Mouse (Mus musculus): ENCODE results near the gene Nck2. TPM values are rescaled to one million over a fixed set of nuclear protein-coding genes. Genes with fewer than 3 reads are reported as not detected.

The Nck2 gene
- polyA plus RNA-seq, 1 experiment from 2014 or later = 6.0 TPM

- no peak overlapping the region for H3K9ac ChIP-seq (replicated peaks)
- no peaks in the 10 kb centered on the region for H3K36me3 ChIP-seq (replicated peaks; ENCODE audit: insufficient read depth, low read length)
- no peak for TF ChIP-seq CTCF (IDR thresholded peaks at IDR 0.05; ENCODE audit: low read depth)
- TF ChIP-seq EP300 (IDR thresholded peaks at IDR 0.05; ENCODE audit: low read depth) = no peak
- no peak overlapping the region for H3K4me3 ChIP-seq (ENCODE audit: low read depth, low read length)
- 77% methylated on average over 3 of the region's 3 CpGs for WGBS (ENCODE audit: insufficient replicate concordance)
- DNase-seq (no peak), ATAC-seq (no peak)
- H3K27ac ChIP-seq (ENCODE audit: low read depth) = no peak overlapping the region
- peaks cover 14% of the 10 kb centered on the region for H3K4me1 ChIP-seq (ENCODE audit: insufficient read depth)
- H3K9me3 ChIP-seq (ENCODE audit: low read length) = no peaks in the 10 kb centered on the region
- H3K4me2 ChIP-seq (ENCODE audit: low read depth, low read length) = no peak overlapping the region
- H3K27me3 ChIP-seq (ENCODE audit: insufficient read depth, low read length) = no peaks in the 10 kb centered on the region
Measured at GRCm38 (mm10) chr1:43477954-43478353, 33.6 kb downstream of the Nck2 start.

DNA sequence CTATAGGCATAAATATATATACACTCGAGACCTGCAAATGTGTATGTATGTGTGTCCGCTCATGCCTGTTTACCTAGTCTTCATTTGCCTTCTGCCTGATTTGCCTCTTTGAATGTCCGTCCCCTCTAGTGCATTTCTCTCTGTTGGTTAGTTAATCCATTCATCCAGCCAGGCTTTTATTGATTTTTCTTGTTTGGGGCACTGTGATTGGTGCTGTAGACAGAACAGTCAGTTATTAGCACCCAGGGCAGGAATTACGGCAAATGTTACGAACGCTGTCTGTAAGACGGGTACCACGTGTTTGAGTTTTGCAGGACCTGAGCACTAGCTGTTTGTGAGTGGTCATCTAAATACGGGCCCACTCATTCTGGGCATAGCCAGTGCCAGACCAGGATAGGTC lies 40.8 kb downstream of the Nck2 start:
- H3K9ac ChIP-seq (replicated peaks) = no peak overlapping the region
- peaks cover 16% of the 10 kb centered on the region for H3K4me1 ChIP-seq (ENCODE audit: insufficient read depth)
- H3K4me2 ChIP-seq (ENCODE audit: low read depth, low read length) = peak overlapping the region; percentile 53
- no peaks in the 10 kb centered on the region for H3K36me3 ChIP-seq (replicated peaks; ENCODE audit: insufficient read depth, low read length)
- DNase-seq = no peak
- 62% methylated on average over 9 of the region's 9 CpGs for WGBS (ENCODE audit: insufficient replicate concordance)
- H3K4me3 ChIP-seq (ENCODE audit: low read depth, low read length) = no peak overlapping the region
- no peaks in the 10 kb centered on the region for H3K27me3 ChIP-seq (ENCODE audit: insufficient read depth, low read length)
- 0 out of 2 replicates have a peak overlapping the region, but pooled peaks have one; percentile 36 for H3K27ac ChIP-seq (ENCODE audit: low read depth)
- H3K9me3 ChIP-seq (ENCODE audit: low read length) = no peaks in the 10 kb centered on the region
- TF ChIP-seq EP300 (IDR thresholded peaks at IDR 0.05; ENCODE audit: low read depth) (no peak), CTCF (IDR thresholded peaks at IDR 0.05; ENCODE audit: low read depth) (no peak)
- ATAC-seq = peak; percentile 81

DNA sequence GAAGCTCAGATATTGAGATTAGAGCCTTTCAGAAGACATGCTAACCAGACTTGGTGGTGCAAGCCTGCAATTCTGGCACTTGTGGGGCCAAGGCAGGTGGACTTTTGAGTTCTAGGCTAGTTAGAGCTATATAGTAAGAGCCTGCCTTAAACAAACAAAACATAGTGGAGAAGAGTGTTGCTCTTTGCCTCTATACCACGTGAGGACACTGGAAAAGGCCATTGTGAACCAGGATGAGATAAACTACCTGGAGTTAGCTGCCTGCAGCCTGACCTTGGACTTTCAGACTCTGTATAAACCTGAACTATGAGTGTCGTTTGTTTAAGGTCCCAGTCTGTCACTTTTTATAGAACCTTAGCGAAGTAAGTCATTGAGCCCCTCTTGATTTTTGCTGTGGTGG lies 42.1 kb downstream of the Nck2 start:
- Histone ChIP-seq H3K9me3 (ENCODE audit: low read length) (no peaks in the 10 kb centered on the region), H3K4me2 (ENCODE audit: low read depth, low read length) (no peak overlapping the region), H3K4me1 (ENCODE audit: insufficient read depth) (peaks cover 16% of the 10 kb centered on the region), H3K27me3 (ENCODE audit: insufficient read depth, low read length) (no peaks in the 10 kb centered on the region), H3K4me3 (ENCODE audit: low read depth, low read length) (no peak overlapping the region), H3K27ac (ENCODE audit: low read depth) (peak overlapping the region; percentile 51; the same call in 1 of the 2 replicates), H3K9ac (replicated peaks) (no peak overlapping the region), H3K36me3 (replicated peaks; ENCODE audit: insufficient read depth, low read length) (no peaks in the 10 kb centered on the region)
- ATAC-seq (peak; percentile 87), DNase-seq (no peak)
- TF ChIP-seq EP300 (IDR thresholded peaks at IDR 0.05; ENCODE audit: low read depth) = no peak
- no peak for TF ChIP-seq CTCF (IDR thresholded peaks at IDR 0.05; ENCODE audit: low read depth)
- 50% methylated on average over 3 of the region's 3 CpGs for WGBS (ENCODE audit: insufficient replicate concordance)

DNA sequence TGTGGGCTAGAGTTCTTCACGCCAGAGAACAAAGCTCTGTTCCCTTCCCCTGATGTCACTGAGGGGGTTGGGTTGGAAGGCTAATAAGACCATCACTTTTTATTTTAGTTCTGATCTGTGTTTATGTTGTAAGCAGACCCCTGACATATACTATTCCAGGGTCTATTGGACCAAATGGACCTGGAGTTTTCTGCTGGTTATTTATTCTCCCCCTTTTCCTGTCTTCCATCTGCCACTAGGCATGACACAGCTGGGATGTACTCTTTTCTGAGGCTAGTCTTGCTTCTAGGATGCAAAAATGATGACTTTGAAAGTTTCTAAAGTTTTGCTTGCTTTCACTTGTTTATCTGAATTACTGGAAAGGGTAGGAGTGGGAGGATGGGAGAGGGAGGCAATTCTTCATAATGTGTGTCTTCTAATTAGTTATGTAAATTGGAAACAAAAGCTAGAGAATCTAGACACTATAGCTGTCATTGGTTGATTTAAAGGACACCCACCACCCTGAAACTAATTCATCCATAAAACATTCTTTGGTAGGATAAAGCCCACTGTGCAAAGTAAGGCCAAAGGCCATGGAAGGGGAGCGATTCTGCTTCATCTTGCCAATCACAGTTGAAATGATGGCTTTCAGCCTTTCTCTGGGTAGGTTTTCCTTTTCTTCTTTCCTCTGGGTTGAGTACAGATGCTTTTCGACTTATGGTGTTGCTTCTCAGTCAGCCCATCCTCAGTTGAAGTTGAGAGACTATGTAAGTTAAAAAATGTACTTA lies 42.8 kb downstream of the Nck2 start:
- Histone ChIP-seq H3K4me3 (ENCODE audit: low read depth, low read length) (no peak overlapping the region), H3K4me1 (ENCODE audit: insufficient read depth) (peaks cover 16% of the 10 kb centered on the region), H3K9ac (replicated peaks) (no peak overlapping the region), H3K36me3 (replicated peaks; ENCODE audit: insufficient read depth, low read length) (no peaks in the 10 kb centered on the region), H3K4me2 (ENCODE audit: low read depth, low read length) (no peak overlapping the region), H3K9me3 (ENCODE audit: low read length) (no peaks in the 10 kb centered on the region), H3K27me3 (ENCODE audit: insufficient read depth, low read length) (no peaks in the 10 kb centered on the region), H3K27ac (ENCODE audit: low read depth) (peak overlapping the region; percentile 37; the same call in 1 of the 2 replicates)
- ATAC-seq = no peak
- DNase-seq = no peak
- 73% methylated on average over 3 of the region's 3 CpGs for WGBS (ENCODE audit: insufficient replicate concordance)
- no peak for TF ChIP-seq EP300 (IDR thresholded peaks at IDR 0.05; ENCODE audit: low read depth)
- TF ChIP-seq CTCF (IDR thresholded peaks at IDR 0.05; ENCODE audit: low read depth) = no peak

DNA sequence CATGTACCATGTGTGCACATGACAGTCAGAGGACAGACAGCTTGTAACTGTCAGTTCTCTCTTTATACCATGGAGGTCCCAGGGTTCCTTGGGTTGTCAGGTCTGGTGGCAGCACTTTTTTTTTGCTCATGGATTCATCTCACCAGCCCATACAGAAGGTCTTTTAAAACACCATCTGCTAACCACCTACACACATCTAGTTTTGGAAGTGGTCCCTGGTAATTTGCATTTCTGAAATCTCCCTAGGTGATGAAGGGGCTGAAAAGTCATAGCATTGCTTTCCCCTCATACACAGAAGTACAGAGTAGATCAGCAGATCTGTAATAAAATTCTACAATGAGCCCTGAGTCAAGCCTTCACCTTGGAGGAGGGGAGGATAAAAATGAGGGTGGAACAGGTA lies 44.9 kb downstream of the Nck2 start:
- TF ChIP-seq CTCF (IDR thresholded peaks at IDR 0.05; ENCODE audit: low read depth) = no peak
- no peak for TF ChIP-seq EP300 (IDR thresholded peaks at IDR 0.05; ENCODE audit: low read depth)
- no peak overlapping the region for H3K9ac ChIP-seq (replicated peaks)
- no peak for DNase-seq
- no peaks in the 10 kb centered on the region for H3K9me3 ChIP-seq (ENCODE audit: low read length)
- no peak overlapping the region for H3K4me3 ChIP-seq (ENCODE audit: low read depth, low read length)
- no peaks in the 10 kb centered on the region for H3K36me3 ChIP-seq (replicated peaks; ENCODE audit: insufficient read depth, low read length)
- peaks cover 16% of the 10 kb centered on the region for H3K4me1 ChIP-seq (ENCODE audit: insufficient read depth)
- H3K27me3 ChIP-seq (ENCODE audit: insufficient read depth, low read length) = no peaks in the 10 kb centered on the region
- no peak overlapping the region for H3K4me2 ChIP-seq (ENCODE audit: low read depth, low read length)
- no peak for ATAC-seq
- no peak overlapping the region for H3K27ac ChIP-seq (ENCODE audit: low read depth)

DNA sequence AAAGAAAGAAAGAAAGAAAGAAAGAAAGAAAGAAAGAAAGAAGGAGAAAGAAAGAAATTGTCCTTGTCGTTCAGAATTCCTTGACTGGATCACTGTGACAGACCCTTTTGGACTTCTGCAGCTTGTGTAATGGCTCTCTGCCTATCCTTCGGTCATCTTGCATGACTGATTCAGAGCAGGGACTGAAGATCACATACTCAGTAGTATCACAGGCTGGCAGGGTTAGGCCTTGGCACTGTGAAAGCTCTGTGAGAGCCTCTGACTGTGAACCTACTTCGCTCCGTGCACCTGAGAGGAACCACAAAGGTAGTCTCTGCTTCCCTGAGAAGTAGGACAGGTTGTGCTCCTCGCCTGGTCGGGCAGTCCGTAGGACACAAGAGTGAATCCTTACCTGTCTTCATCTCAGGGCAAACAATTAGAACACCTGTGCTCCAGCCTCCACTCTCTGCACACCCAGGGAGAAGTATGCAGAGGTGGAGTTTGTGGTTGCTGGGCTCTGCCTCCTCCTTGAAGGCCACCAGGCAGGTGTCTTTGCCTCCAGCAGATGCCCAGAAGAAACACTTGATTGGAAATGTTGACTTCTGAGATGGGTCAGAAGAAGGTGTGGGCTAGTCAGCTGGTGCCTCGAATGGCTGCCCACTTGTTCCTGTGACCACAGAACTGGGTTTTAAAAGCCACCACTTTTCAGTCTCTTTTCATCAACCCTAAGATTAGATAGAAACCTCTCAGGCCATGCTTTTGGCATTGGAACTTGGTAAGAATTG lies 47.3 kb downstream of the Nck2 start:
- no peaks in the 10 kb centered on the region for H3K9me3 ChIP-seq (ENCODE audit: low read length)
- no peak for DNase-seq
- H3K4me3 ChIP-seq (ENCODE audit: low read depth, low read length) = no peak overlapping the region
- H3K36me3 ChIP-seq (replicated peaks; ENCODE audit: insufficient read depth, low read length) = no peaks in the 10 kb centered on the region
- no peak overlapping the region for H3K27ac ChIP-seq (ENCODE audit: low read depth)
- no peak overlapping the region for H3K4me2 ChIP-seq (ENCODE audit: low read depth, low read length)
- ATAC-seq = no peak
- WGBS (ENCODE audit: insufficient replicate concordance) = 74% methylated on average over 8 of the region's 8 CpGs
- H3K9ac ChIP-seq (replicated peaks) = no peak overlapping the region
- no peaks in the 10 kb centered on the region for H3K27me3 ChIP-seq (ENCODE audit: insufficient read depth, low read length)
- TF ChIP-seq CTCF (IDR thresholded peaks at IDR 0.05; ENCODE audit: low read depth) = no peak
- no peak for TF ChIP-seq EP300 (IDR thresholded peaks at IDR 0.05; ENCODE audit: low read depth)
- peaks cover 10% of the 10 kb centered on the region for H3K4me1 ChIP-seq (ENCODE audit: insufficient read depth)

Measured in liver, postnatal 0 days (tissue).